Mouse (Mus musculus): ENCODE results near the gene Speer4e.
"Not testable (repeated sequence)": the region's sequence is repeated elsewhere in the genome, so short reads cannot be mapped to it uniquely, and the experiment has no call there.

Gene Speer4e

GRCm38 (mm10) chr5:14938329-14938728 is at the start of gene Speer4e:
TSS of gene Speer4e (minus strand) at chr5:14938429.
- not testable (repeated sequence) for DNase-seq (ENCODE audit: low spot score in 2 of 2)

- DNase-seq (ENCODE audit: low spot score in 2 of 2) = not testable (repeated sequence)
Observed at GRCm38 (mm10) chr5:14986649-14987387, 48.6 kb upstream of the Speer4e start.

GRCm38 (mm10) chr5:14978835-14979234 is 40.6 kb upstream of the Speer4e start, which contains the start of gene Gm10354:
TSS of gene Gm10354 (minus strand) at chr5:14978935.
- DNase-seq (ENCODE audit: low spot score in 2 of 2) = not testable (repeated sequence)

GRCm38 (mm10) chr5:14977368-14977767 is 39.1 kb upstream of the Speer4e start:
- not testable (repeated sequence) for DNase-seq (ENCODE audit: low spot score in 2 of 2)

GRCm38 (mm10) chr5:14975294-14975693 is 37.1 kb upstream of the Speer4e start:
- DNase-seq (ENCODE audit: low spot score in 2 of 2) = not testable (repeated sequence)

- DNase-seq (ENCODE audit: low spot score in 2 of 2) = not testable (repeated sequence)
Observed at GRCm38 (mm10) chr5:14972841-14973240, 34.6 kb upstream of the Speer4e start.

- not testable (repeated sequence) for DNase-seq (ENCODE audit: low spot score in 2 of 2)
Observed at GRCm38 (mm10) chr5:14963821-14964220, 25.6 kb upstream of the Speer4e start.

- DNase-seq (ENCODE audit: low spot score in 2 of 2) = not testable (repeated sequence)
Observed at GRCm38 (mm10) chr5:14961502-14961901, 23.3 kb upstream of the Speer4e start.

GRCm38 (mm10) chr5:14955928-14956706 is 17.9 kb upstream of the Speer4e start:
- not testable (repeated sequence) for DNase-seq (ENCODE audit: low spot score in 2 of 2)

GRCm38 (mm10) chr5:14953587-14953986 is 15.4 kb upstream of the Speer4e start:
- not testable (repeated sequence) for DNase-seq (ENCODE audit: low spot score in 2 of 2)

GRCm38 (mm10) chr5:14952749-14953148 is 14.5 kb upstream of the Speer4e start:
- DNase-seq (ENCODE audit: low spot score in 2 of 2) = not testable (repeated sequence)

GRCm38 (mm10) chr5:14951822-14952221 is 13.6 kb upstream of the Speer4e start:
- not testable (repeated sequence) for DNase-seq (ENCODE audit: low spot score in 2 of 2)

GRCm38 (mm10) chr5:14947482-14948198 is 9.4 kb upstream of the Speer4e start:
- not testable (repeated sequence) for DNase-seq (ENCODE audit: low spot score in 2 of 2)

GRCm38 (mm10) chr5:14945524-14945923 is 7.3 kb upstream of the Speer4e start:
- DNase-seq (ENCODE audit: low spot score in 2 of 2) = not testable (repeated sequence)

GRCm38 (mm10) chr5:14941043-14941442 is 2.8 kb upstream of the Speer4e start:
- DNase-seq (ENCODE audit: low spot score in 2 of 2) = not testable (repeated sequence)

GRCm38 (mm10) chr5:14933721-14934120 is 4.5 kb downstream of the Speer4e start:
- DNase-seq (ENCODE audit: low spot score in 2 of 2) = not testable (repeated sequence)

GRCm38 (mm10) chr5:14927047-14927446 is 11.2 kb downstream of the Speer4e start:
- not testable (repeated sequence) for DNase-seq (ENCODE audit: low spot score in 2 of 2)

- not testable (repeated sequence) for DNase-seq (ENCODE audit: low spot score in 2 of 2)
Observed at GRCm38 (mm10) chr5:14914799-14915198, 23.4 kb downstream of the Speer4e start, which contains the start of gene Gm9758. TSS of gene Gm9758 (minus strand) at chr5:14914899.

GRCm38 (mm10) chr5:14914361-14914760 is 23.9 kb downstream of the Speer4e start:
- not testable (repeated sequence) for DNase-seq (ENCODE audit: low spot score in 2 of 2)

- DNase-seq (ENCODE audit: low spot score in 2 of 2) = not testable (repeated sequence)
Observed at GRCm38 (mm10) chr5:14903539-14903938, 34.7 kb downstream of the Speer4e start.

- no peak for DNase-seq (ENCODE audit: low spot score in 2 of 2)
Observed at GRCm38 (mm10) chr5:14892242-14892641, 46.0 kb downstream of the Speer4e start.

GRCm38 (mm10) chr5:14885291-14885690 is 52.9 kb downstream of the Speer4e start:
- DNase-seq (ENCODE audit: low spot score in 2 of 2) = not testable (repeated sequence)

All from spleen, postnatal 10 days (tissue).